Mouse (Mus musculus): ENCODE measurements around the gene Rgs7bp. TPM values are rescaled to one million over a fixed set of nuclear protein-coding genes. Genes with fewer than 3 reads are reported as not detected.

Rgs7bp gene
- polyA plus RNA-seq, 1 experiment from 2014 or later = 0.91 TPM

- Histone ChIP-seq H3K36me3 (replicated peaks) (no peaks in the 10 kb centered on the region), H3K27me3 (replicated peaks; ENCODE audit: low read depth, poor library complexity, severe bottlenecking) (no peaks in the 10 kb centered on the region), H3K4me3 (no peak overlapping the region), H3K4me1 (no peaks in the 10 kb centered on the region), H3K9me3 (no peaks in the 10 kb centered on the region), H3K27ac (replicated peaks) (no peak overlapping the region)
- DNase-seq (ENCODE audit: low spot score) = no peak
- 67% methylated on average over 2 of the region's 2 CpGs for WGBS
Observed at GRCm38 (mm10) chr13:105001714-105002113, 53.0 kb downstream of the Rgs7bp start.

GRCm38 (mm10) chr13:104988811-104989258 lies 65.9 kb downstream of the Rgs7bp start:
- 47% methylated on average over 7 of the region's 7 CpGs for WGBS

GRCm38 (mm10) chr13:104988009-104988540 lies 66.7 kb downstream of the Rgs7bp start:
- peak; percentile 31 for DNase-seq (ENCODE audit: low spot score)
- Histone ChIP-seq H3K4me1 (peaks cover 7% of the 10 kb centered on the region), H3K9me3 (no peaks in the 10 kb centered on the region), H3K4me3 (no peak overlapping the region), H3K36me3 (replicated peaks) (no peaks in the 10 kb centered on the region), H3K27ac (replicated peaks) (no peak overlapping the region), H3K27me3 (replicated peaks; ENCODE audit: low read depth, poor library complexity, severe bottlenecking) (no peaks in the 10 kb centered on the region)
- WGBS = 77% methylated on average over 13 of the region's 13 CpGs

More at GRCm38 (mm10) chr13:104988811-104989258, 65.9 kb downstream of the Rgs7bp start:
- H3K9me3 ChIP-seq = no peaks in the 10 kb centered on the region
- no peaks in the 10 kb centered on the region for H3K36me3 ChIP-seq (replicated peaks)
- no peak overlapping the region for H3K27ac ChIP-seq (replicated peaks)
- H3K4me1 ChIP-seq = peaks cover 7% of the 10 kb centered on the region
- no peak overlapping the region for H3K4me3 ChIP-seq
- no peaks in the 10 kb centered on the region for H3K27me3 ChIP-seq (replicated peaks; ENCODE audit: low read depth, poor library complexity, severe bottlenecking)
- peak; percentile 41 for DNase-seq (ENCODE audit: low spot score)

- H3K4me1 ChIP-seq = peaks cover 7% of the 10 kb centered on the region
- 83% methylated on average over 4 of the region's 4 CpGs for WGBS
- no peaks in the 10 kb centered on the region for H3K9me3 ChIP-seq
- H3K4me3 ChIP-seq = no peak overlapping the region
- no peaks in the 10 kb centered on the region for H3K36me3 ChIP-seq (replicated peaks)
- H3K27ac ChIP-seq (replicated peaks) = no peak overlapping the region
- no peak for DNase-seq (ENCODE audit: low spot score)
- no peaks in the 10 kb centered on the region for H3K27me3 ChIP-seq (replicated peaks; ENCODE audit: low read depth, poor library complexity, severe bottlenecking)
Observed at GRCm38 (mm10) chr13:104985691-104986090, 69.0 kb downstream of the Rgs7bp start.

- no peaks in the 10 kb centered on the region for H3K27me3 ChIP-seq (replicated peaks; ENCODE audit: low read depth, poor library complexity, severe bottlenecking)
- no peak overlapping the region for H3K27ac ChIP-seq (replicated peaks)
- no peak for DNase-seq (ENCODE audit: low spot score)
- WGBS = 78% methylated on average over 5 of the region's 5 CpGs
- no peak overlapping the region for H3K4me3 ChIP-seq
- no peaks in the 10 kb centered on the region for H3K9me3 ChIP-seq
- H3K36me3 ChIP-seq (replicated peaks) = no peaks in the 10 kb centered on the region
- peaks cover 5% of the 10 kb centered on the region for H3K4me1 ChIP-seq
Observed at GRCm38 (mm10) chr13:104983989-104984388, 70.7 kb downstream of the Rgs7bp start.

GRCm38 (mm10) chr13:104982781-104983353 lies 71.9 kb downstream of the Rgs7bp start:
- Histone ChIP-seq H3K36me3 (replicated peaks) (no peaks in the 10 kb centered on the region), H3K9me3 (no peaks in the 10 kb centered on the region), H3K4me3 (no peak overlapping the region), H3K27me3 (replicated peaks; ENCODE audit: low read depth, poor library complexity, severe bottlenecking) (no peaks in the 10 kb centered on the region), H3K27ac (replicated peaks) (no peak overlapping the region), H3K4me1 (no peaks in the 10 kb centered on the region)
- no peak for DNase-seq (ENCODE audit: low spot score)
- WGBS = 88% methylated on average over 10 of the region's 10 CpGs

GRCm38 (mm10) chr13:104978176-104978575 lies 76.6 kb downstream of the Rgs7bp start:
- H3K4me1 ChIP-seq = peaks cover 4% of the 10 kb centered on the region; the same call in 1 of the 2 replicates
- H3K27me3 ChIP-seq (replicated peaks; ENCODE audit: low read depth, poor library complexity, severe bottlenecking) = no peaks in the 10 kb centered on the region
- DNase-seq (ENCODE audit: low spot score) = no peak
- 58% methylated on average over 1 of the region's 1 CpGs for WGBS
- no peak overlapping the region for H3K27ac ChIP-seq (replicated peaks)
- no peaks in the 10 kb centered on the region for H3K9me3 ChIP-seq
- H3K36me3 ChIP-seq (replicated peaks) = no peaks in the 10 kb centered on the region
- H3K4me3 ChIP-seq = no peak overlapping the region

GRCm38 (mm10) chr13:104967486-104967885 lies 87.2 kb downstream of the Rgs7bp start:
- H3K9me3 ChIP-seq = no peaks in the 10 kb centered on the region
- H3K27ac ChIP-seq (replicated peaks) = no peak overlapping the region
- H3K36me3 ChIP-seq (replicated peaks) = no peaks in the 10 kb centered on the region
- DNase-seq (ENCODE audit: low spot score) = no peak
- H3K4me3 ChIP-seq = no peak overlapping the region
- H3K4me1 ChIP-seq = no peaks in the 10 kb centered on the region
- H3K27me3 ChIP-seq (replicated peaks; ENCODE audit: low read depth, poor library complexity, severe bottlenecking) = no peaks in the 10 kb centered on the region
- 67% methylated on average over 2 of the region's 2 CpGs for WGBS

GRCm38 (mm10) chr13:104963716-104964115 lies 91.0 kb downstream of the Rgs7bp start:
- no peaks in the 10 kb centered on the region for H3K27me3 ChIP-seq (replicated peaks; ENCODE audit: low read depth, poor library complexity, severe bottlenecking)
- 80% methylated on average over 4 of the region's 4 CpGs for WGBS
- no peaks in the 10 kb centered on the region for H3K4me1 ChIP-seq
- H3K4me3 ChIP-seq = no peak overlapping the region
- DNase-seq (ENCODE audit: low spot score) = no peak
- H3K36me3 ChIP-seq (replicated peaks) = no peaks in the 10 kb centered on the region
- no peaks in the 10 kb centered on the region for H3K9me3 ChIP-seq
- H3K27ac ChIP-seq (replicated peaks) = no peak overlapping the region

GRCm38 (mm10) chr13:104962716-104963411 lies 91.9 kb downstream of the Rgs7bp start:
- no peaks in the 10 kb centered on the region for H3K4me1 ChIP-seq
- DNase-seq (ENCODE audit: low spot score) = no peak
- WGBS = 63% methylated on average over 11 of the region's 11 CpGs

GRCm38 (mm10) chr13:104962166-104962565 lies 92.6 kb downstream of the Rgs7bp start:
- no peak for DNase-seq (ENCODE audit: low spot score)
- WGBS = 84% methylated on average over 7 of the region's 7 CpGs
- H3K4me3 ChIP-seq = no peak overlapping the region

More at GRCm38 (mm10) chr13:104962716-104963411, 91.9 kb downstream of the Rgs7bp start:
- H3K27me3 ChIP-seq (replicated peaks; ENCODE audit: low read depth, poor library complexity, severe bottlenecking) = no peaks in the 10 kb centered on the region
- no peaks in the 10 kb centered on the region for H3K9me3 ChIP-seq
- no peak overlapping the region for H3K27ac ChIP-seq (replicated peaks)
- H3K36me3 ChIP-seq (replicated peaks) = no peaks in the 10 kb centered on the region
- H3K4me3 ChIP-seq = no peak overlapping the region

GRCm38 (mm10) chr13:104960951-104961715 lies 93.6 kb downstream of the Rgs7bp start:
- Histone ChIP-seq H3K27ac (replicated peaks) (no peak overlapping the region), H3K4me1 (no peaks in the 10 kb centered on the region), H3K4me3 (no peak overlapping the region), H3K9me3 (no peaks in the 10 kb centered on the region), H3K27me3 (replicated peaks; ENCODE audit: low read depth, poor library complexity, severe bottlenecking) (no peaks in the 10 kb centered on the region), H3K36me3 (replicated peaks) (no peaks in the 10 kb centered on the region)
- DNase-seq (ENCODE audit: low spot score) = no peak
- 88% methylated on average over 14 of the region's 14 CpGs for WGBS

More at GRCm38 (mm10) chr13:104962166-104962565, 92.6 kb downstream of the Rgs7bp start:
- Histone ChIP-seq H3K4me1 (no peaks in the 10 kb centered on the region), H3K36me3 (replicated peaks) (no peaks in the 10 kb centered on the region), H3K27me3 (replicated peaks; ENCODE audit: low read depth, poor library complexity, severe bottlenecking) (no peaks in the 10 kb centered on the region), H3K27ac (replicated peaks) (no peak overlapping the region), H3K9me3 (no peaks in the 10 kb centered on the region)
